Mouse (Mus musculus): ENCODE measurements around the gene Gpatch4.

Gpatch4 gene

GRCm38 (mm10) chr3:88057902-88058696 lies 15.2 kb downstream of the Gpatch4 start, which contains the start of gene Naxe:
Gene Naxe (minus strand): TSS chr3:88058495.
- H3K36me3 ChIP-seq (ENCODE audit: insufficient read depth, low read length) = peaks cover 41% of the 10 kb centered on the region
- peaks cover 14% of the 10 kb centered on the region for H3K4me1 ChIP-seq (replicated peaks; ENCODE audit: low read depth, low read length)
- H3K27me3 ChIP-seq (ENCODE audit: insufficient read depth, low read length) = 0 out of 2 replicates have a peak, but pooled peaks cover 4% of the 10 kb centered on the region
- peak within 1 kb of the TSS; percentile 92 for H3K4me3 ChIP-seq (replicated peaks; ENCODE audit: low read length)
- TF ChIP-seq CTCF (conservative IDR thresholded peaks at IDR 0.05; ENCODE audit: low read length) (no peak), NANOG (IDR thresholded peaks at IDR 0.05; ENCODE audit: borderline replicate concordance, low read length) (no peak), POU5F1 (IDR thresholded peaks at IDR 0.05; ENCODE audit: borderline replicate concordance, low read length) (no peak)
- peaks cover 7% of the 10 kb centered on the region for H3K9me3 ChIP-seq (ENCODE audit: low read length)

DNA sequence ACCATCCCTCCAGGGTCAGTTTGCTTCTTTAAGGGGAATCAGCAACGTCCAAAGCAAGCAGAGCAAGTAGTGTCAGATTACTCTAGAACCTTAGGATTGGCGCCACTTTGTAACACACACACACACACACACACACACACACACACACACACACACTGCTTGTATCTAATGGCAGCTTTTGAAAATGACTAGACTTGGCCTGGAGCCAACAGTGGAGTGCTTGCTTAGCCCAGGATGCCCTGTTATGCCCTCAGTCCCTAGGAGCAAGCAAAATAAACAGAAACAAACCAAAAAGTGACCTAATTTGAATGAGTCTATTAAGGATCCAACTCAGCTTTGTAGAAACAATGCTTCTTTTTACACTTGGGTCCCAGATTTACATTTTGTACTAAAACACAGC lies 25.5 kb downstream of the Gpatch4 start:
- no peak for TF ChIP-seq CTCF (conservative IDR thresholded peaks at IDR 0.05; ENCODE audit: low read length)
- no peak for TF ChIP-seq NANOG (IDR thresholded peaks at IDR 0.05; ENCODE audit: borderline replicate concordance, low read length)
- no peak for TF ChIP-seq POU5F1 (IDR thresholded peaks at IDR 0.05; ENCODE audit: borderline replicate concordance, low read length)
- no peak overlapping the region for H3K4me3 ChIP-seq (replicated peaks; ENCODE audit: low read length)
- H3K36me3 ChIP-seq (ENCODE audit: insufficient read depth, low read length) = no peaks in the 10 kb centered on the region
- peaks cover 7% of the 10 kb centered on the region; the same call in 1 of the 2 replicates for H3K27me3 ChIP-seq (ENCODE audit: insufficient read depth, low read length)
- peaks cover 24% of the 10 kb centered on the region for H3K9me3 ChIP-seq (ENCODE audit: low read length)
- H3K4me1 ChIP-seq (replicated peaks; ENCODE audit: low read depth, low read length) = peaks cover 10% of the 10 kb centered on the region; the same call in 1 of the 2 replicates

DNA sequence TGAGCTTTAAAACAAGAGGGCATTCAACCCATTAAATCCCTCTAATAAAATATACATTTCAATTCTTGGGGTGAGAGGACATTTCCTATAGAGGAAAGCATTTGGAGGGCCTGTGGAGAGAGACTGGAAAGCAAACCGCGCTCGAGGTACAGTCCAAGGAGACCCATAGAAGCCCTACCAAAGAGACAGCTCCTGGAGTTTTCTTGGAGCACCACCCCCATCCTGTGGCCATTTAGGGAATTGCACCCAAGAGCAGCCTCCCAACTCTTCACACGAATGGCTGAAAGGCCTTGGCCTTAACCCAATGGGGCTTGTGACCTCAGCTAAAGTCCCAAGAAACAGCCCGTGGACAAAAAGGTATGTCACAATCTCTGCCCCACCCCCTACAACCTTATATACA lies 28.9 kb downstream of the Gpatch4 start:
- Histone ChIP-seq H3K4me3 (replicated peaks; ENCODE audit: low read length) (no peak overlapping the region), H3K36me3 (ENCODE audit: insufficient read depth, low read length) (no peaks in the 10 kb centered on the region), H3K4me1 (replicated peaks; ENCODE audit: low read depth, low read length) (peaks cover 10% of the 10 kb centered on the region; the same call in 1 of the 2 replicates), H3K9me3 (ENCODE audit: low read length) (peaks cover 8% of the 10 kb centered on the region), H3K27me3 (ENCODE audit: insufficient read depth, low read length) (peaks cover 23% of the 10 kb centered on the region)
- no peak for TF ChIP-seq POU5F1 (IDR thresholded peaks at IDR 0.05; ENCODE audit: borderline replicate concordance, low read length)
- peak; percentile 93 for TF ChIP-seq CTCF (conservative IDR thresholded peaks at IDR 0.05; ENCODE audit: low read length)

GRCm38 (mm10) chr3:88073631-88074030 lies 30.7 kb downstream of the Gpatch4 start:
- no peaks in the 10 kb centered on the region for H3K36me3 ChIP-seq (ENCODE audit: insufficient read depth, low read length)
- H3K4me1 ChIP-seq (replicated peaks; ENCODE audit: low read depth, low read length) = peaks cover 14% of the 10 kb centered on the region; the same call in 1 of the 2 replicates
- TF ChIP-seq POU5F1 (IDR thresholded peaks at IDR 0.05; ENCODE audit: borderline replicate concordance, low read length) (no peak), NANOG (IDR thresholded peaks at IDR 0.05; ENCODE audit: borderline replicate concordance, low read length) (no peak), CTCF (conservative IDR thresholded peaks at IDR 0.05; ENCODE audit: low read length) (no peak)
- H3K9me3 ChIP-seq (ENCODE audit: low read length) = no peaks in the 10 kb centered on the region
- peaks cover 30% of the 10 kb centered on the region for H3K27me3 ChIP-seq (ENCODE audit: insufficient read depth, low read length)
- H3K4me3 ChIP-seq (replicated peaks; ENCODE audit: low read length) = no peak overlapping the region

- H3K4me3 ChIP-seq (replicated peaks; ENCODE audit: low read length) = no peak overlapping the region
- no peaks in the 10 kb centered on the region for H3K9me3 ChIP-seq (ENCODE audit: low read length)
- TF ChIP-seq CTCF (conservative IDR thresholded peaks at IDR 0.05; ENCODE audit: low read length) = no peak
- TF ChIP-seq NANOG (IDR thresholded peaks at IDR 0.05; ENCODE audit: borderline replicate concordance, low read length) = no peak
- TF ChIP-seq POU5F1 (IDR thresholded peaks at IDR 0.05; ENCODE audit: borderline replicate concordance, low read length) = no peak
- H3K4me1 ChIP-seq (replicated peaks; ENCODE audit: low read depth, low read length) = peaks cover 14% of the 10 kb centered on the region
- peaks cover 30% of the 10 kb centered on the region for H3K27me3 ChIP-seq (ENCODE audit: insufficient read depth, low read length)
- H3K36me3 ChIP-seq (ENCODE audit: insufficient read depth, low read length) = no peaks in the 10 kb centered on the region
Measured at GRCm38 (mm10) chr3:88074351-88074750, 31.4 kb downstream of the Gpatch4 start.

GRCm38 (mm10) chr3:88074766-88075165 lies 31.9 kb downstream of the Gpatch4 start:
- Histone ChIP-seq H3K4me3 (replicated peaks; ENCODE audit: low read length) (no peak overlapping the region), H3K9me3 (ENCODE audit: low read length) (no peaks in the 10 kb centered on the region), H3K36me3 (ENCODE audit: insufficient read depth, low read length) (no peaks in the 10 kb centered on the region), H3K4me1 (replicated peaks; ENCODE audit: low read depth, low read length) (peaks cover 14% of the 10 kb centered on the region), H3K27me3 (ENCODE audit: insufficient read depth, low read length) (peaks cover 30% of the 10 kb centered on the region)
- TF ChIP-seq POU5F1 (IDR thresholded peaks at IDR 0.05; ENCODE audit: borderline replicate concordance, low read length) (no peak), NANOG (IDR thresholded peaks at IDR 0.05; ENCODE audit: borderline replicate concordance, low read length) (no peak), CTCF (conservative IDR thresholded peaks at IDR 0.05; ENCODE audit: low read length) (no peak)

DNA sequence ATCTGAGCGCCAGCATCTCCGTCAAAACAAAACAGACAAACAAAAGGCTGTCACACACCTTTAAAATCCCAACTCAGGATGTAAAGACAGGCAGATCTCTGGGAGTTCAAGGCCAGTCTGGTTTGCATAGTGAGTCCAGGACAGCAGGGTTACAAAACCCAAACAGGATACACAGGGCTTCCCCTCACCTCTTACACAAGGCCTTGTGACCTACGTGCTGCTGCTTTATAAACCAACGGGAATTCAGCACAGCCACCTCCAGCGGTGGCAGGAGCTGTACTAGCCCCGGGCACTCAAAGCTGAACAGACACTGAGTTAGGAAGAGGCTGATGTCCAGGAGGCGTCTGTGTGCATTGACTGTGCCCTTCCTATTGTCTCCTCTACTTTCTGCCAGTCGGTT lies 34.5 kb downstream of the Gpatch4 start:
- H3K36me3 ChIP-seq (ENCODE audit: insufficient read depth, low read length) = no peaks in the 10 kb centered on the region
- H3K4me1 ChIP-seq (replicated peaks; ENCODE audit: low read depth, low read length) = peaks cover 14% of the 10 kb centered on the region
- H3K4me3 ChIP-seq (replicated peaks; ENCODE audit: low read length) = no peak overlapping the region
- TF ChIP-seq CTCF (conservative IDR thresholded peaks at IDR 0.05; ENCODE audit: low read length) (no peak), NANOG (IDR thresholded peaks at IDR 0.05; ENCODE audit: borderline replicate concordance, low read length) (no peak), POU5F1 (IDR thresholded peaks at IDR 0.05; ENCODE audit: borderline replicate concordance, low read length) (no peak)
- no peaks in the 10 kb centered on the region for H3K9me3 ChIP-seq (ENCODE audit: low read length)
- H3K27me3 ChIP-seq (ENCODE audit: insufficient read depth, low read length) = peaks cover 27% of the 10 kb centered on the region

- H3K9me3 ChIP-seq (ENCODE audit: low read length) = no peaks in the 10 kb centered on the region
- no peak for TF ChIP-seq NANOG (IDR thresholded peaks at IDR 0.05; ENCODE audit: borderline replicate concordance, low read length)
- no peak for TF ChIP-seq POU5F1 (IDR thresholded peaks at IDR 0.05; ENCODE audit: borderline replicate concordance, low read length)
- TF ChIP-seq CTCF (conservative IDR thresholded peaks at IDR 0.05; ENCODE audit: low read length) = no peak
- H3K27me3 ChIP-seq (ENCODE audit: insufficient read depth, low read length) = peaks cover 23% of the 10 kb centered on the region
- peaks cover 20% of the 10 kb centered on the region for H3K4me1 ChIP-seq (replicated peaks; ENCODE audit: low read depth, low read length)
- H3K36me3 ChIP-seq (ENCODE audit: insufficient read depth, low read length) = no peaks in the 10 kb centered on the region
- H3K4me3 ChIP-seq (replicated peaks; ENCODE audit: low read length) = no peak within 1 kb of the TSS
Measured at GRCm38 (mm10) chr3:88078204-88078603, 35.3 kb downstream of the Gpatch4 start, which contains the start of gene Ttc24. Gene Ttc24 (minus strand): TSS chr3:88078304.

Data from E14TG2a.4 (cell line).